Mouse (Mus musculus) testis, adult 2 months (tissue): ENCODE measurements around the gene F12. TPM values are rescaled to one million over a fixed set of nuclear protein-coding genes. Genes with fewer than 3 reads are reported as not detected.
A peak's percentile ranks its signal among the peaks of the same experiment; 100 is the strongest.

Experiments used
- H3K27ac ChIP-seq: fragments of 200-500 bp; 2 replicates; pipeline ENCODE4 v1.5.1; 2012; ENCODE audit warnings: low read depth, low read length; ENCODE audit not compliant: control insufficient read depth, insufficient read depth
- H3K27me3 ChIP-seq: fragments of 200-500 bp; 2 replicates; pipeline ENCODE4 v1.6.1; 2012; ENCODE audit warnings: mild to moderate bottlenecking, low read length, moderate library complexity; ENCODE audit not compliant: control insufficient read depth, insufficient read depth
- H3K36me3 ChIP-seq: fragments of 200-500 bp; 2 replicates; pipeline ENCODE4 v1.6.1; 2012; ENCODE audit warnings: mild to moderate bottlenecking, low read length; ENCODE audit not compliant: control insufficient read depth, insufficient read depth
- H3K4me1 ChIP-seq: fragments of 200-500 bp; 2 replicates; pipeline ENCODE4 v1.6.1; 2012; ENCODE audit warnings: low read length; ENCODE audit not compliant: control insufficient read depth, insufficient read depth
- H3K4me3 ChIP-seq: fragments of 200-500 bp; 2 replicates; pipeline ENCODE4 v1.5.1; 2012; ENCODE audit warnings: low read depth, mild to moderate bottlenecking, low read length, moderate library complexity, mixed read lengths; ENCODE audit not compliant: control insufficient read depth
- CTCF ChIP-seq: fragments of 200-500 bp; IDR thresholded peaks from 2 replicates; pipeline ENCODE4 v1.5.1; 2012; ENCODE audit warnings: low read depth, mild to moderate bottlenecking, inconsistent platforms, low read length, moderate library complexity; ENCODE audit not compliant: control insufficient read depth, insufficient read depth, insufficient replicate concordance
- POLR2A ChIP-seq: fragments of 200-500 bp; IDR thresholded peaks from 2 replicates; pipeline ENCODE4 v1.6.1; 2012; ENCODE audit warnings: low read depth, mild to moderate bottlenecking, inconsistent platforms, low read length, moderate library complexity; ENCODE audit not compliant: control insufficient read depth
- polyA plus RNA-seq: library from polyadenylated mRNA; depleted of rRNA; stranded (reverse); fragments of >200 nt; gene quantifications from 2 replicates; pipeline ENCODE4 v1.2.3, GENCODE M21; 2012

The F12 gene
- polyA plus RNA-seq, 1 experiment = 3.0 TPM

DNA sequence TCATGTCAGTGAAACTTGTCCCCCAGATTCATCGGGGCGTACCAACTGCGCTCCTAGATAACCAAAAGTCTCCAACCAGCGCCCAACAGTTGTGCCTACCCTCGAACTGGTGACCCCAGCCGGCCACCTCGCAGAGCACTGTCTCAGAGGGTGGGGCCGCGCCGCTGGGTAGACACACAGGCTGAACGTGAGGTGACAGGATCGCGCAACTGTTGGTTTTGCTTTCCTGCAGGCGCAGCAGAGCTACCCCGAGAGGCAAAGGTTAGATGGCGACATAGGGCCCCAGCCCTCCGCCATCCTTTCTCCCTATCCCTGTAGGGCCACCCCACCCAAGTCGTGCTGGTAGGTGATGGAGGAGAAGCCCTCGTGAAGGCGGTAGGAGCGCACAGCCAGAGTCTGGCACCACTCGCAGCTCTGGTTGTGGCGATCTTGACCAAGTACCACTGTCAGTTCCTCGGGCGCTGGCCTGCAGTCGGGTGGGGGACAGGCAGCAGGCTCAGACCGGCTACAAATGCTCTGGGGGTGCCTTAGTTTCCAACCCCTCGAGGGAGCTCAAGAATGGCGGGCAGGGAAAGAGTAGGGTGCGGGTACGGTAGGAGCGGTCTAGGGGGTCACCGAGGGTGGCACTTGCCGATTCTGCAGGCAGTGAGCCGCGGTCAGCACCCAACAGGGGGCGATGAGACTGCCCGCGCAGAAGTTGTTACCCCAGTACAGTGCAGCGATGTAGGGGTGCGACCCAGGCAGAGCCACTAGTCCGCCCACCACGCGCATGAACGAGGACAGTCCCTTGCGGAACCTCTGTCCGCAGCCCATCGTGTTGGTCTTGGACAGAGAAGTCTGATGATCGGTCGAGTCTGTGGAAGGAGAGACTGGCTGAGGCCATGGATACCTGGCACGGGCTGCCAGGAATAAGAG lies 6.3 kb downstream of the F12 start:
- TF ChIP-seq POLR2A (no peak), CTCF (no peak)
- no peaks in the 10 kb centered on the region for H3K36me3 ChIP-seq
- peaks cover 17% of the 10 kb centered on the region for H3K4me1 ChIP-seq
- no peak overlapping the region for H3K27ac ChIP-seq
- H3K4me3 ChIP-seq = peak overlapping the region; percentile 77
- no peaks in the 10 kb centered on the region; the same call in 1 of the 2 replicates for H3K27me3 ChIP-seq

DNA sequence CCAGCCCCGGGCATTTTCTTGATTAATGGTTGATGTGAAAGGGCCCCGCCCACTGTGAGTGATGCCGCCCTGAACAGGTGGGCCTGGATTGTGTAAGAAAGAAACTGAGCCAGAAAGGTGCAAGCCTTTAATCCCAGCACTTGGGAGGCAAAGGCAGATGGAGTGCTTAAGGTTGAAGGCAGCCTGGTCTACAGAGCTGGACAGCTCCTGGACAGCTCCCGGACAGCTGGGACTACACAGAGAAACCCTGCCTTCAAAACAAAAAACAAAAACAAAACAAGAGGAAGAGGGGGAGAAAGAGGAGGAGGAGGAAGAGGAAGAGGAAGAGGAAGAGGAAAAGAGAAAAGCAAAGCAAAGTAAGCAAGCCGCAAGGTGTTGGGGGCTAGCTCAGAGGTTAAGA lies 7.5 kb downstream of the F12 start:
- Histone ChIP-seq H3K27ac (no peak overlapping the region), H3K4me1 (peaks cover 20% of the 10 kb centered on the region), H3K27me3 (no peaks in the 10 kb centered on the region; the same call in 1 of the 2 replicates), H3K36me3 (no peaks in the 10 kb centered on the region), H3K4me3 (peak overlapping the region; percentile 59)
- TF ChIP-seq CTCF (no peak), POLR2A (no peak)

DNA sequence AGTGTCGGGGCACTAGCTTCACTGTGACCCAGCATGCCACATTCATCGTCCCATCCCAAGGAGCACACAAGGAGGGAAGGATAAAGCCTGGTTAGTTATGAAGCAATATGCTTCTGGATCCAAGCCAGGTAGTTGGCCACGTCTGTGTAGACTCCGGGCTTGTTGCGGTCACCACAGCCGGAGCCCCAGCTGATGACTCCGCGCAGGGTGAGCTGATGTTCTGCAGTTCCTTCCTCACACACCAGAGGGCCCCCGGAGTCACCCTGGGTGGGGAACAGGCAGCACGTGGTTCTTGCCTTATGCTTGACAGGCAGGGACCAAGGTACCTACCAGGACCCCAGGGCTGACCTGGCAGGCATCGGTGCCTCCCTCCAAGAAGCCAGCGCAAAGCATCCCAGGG lies 8.6 kb downstream of the F12 start:
- no peaks in the 10 kb centered on the region; the same call in 1 of the 2 replicates for H3K27me3 ChIP-seq
- no peaks in the 10 kb centered on the region for H3K36me3 ChIP-seq
- H3K4me3 ChIP-seq = peak overlapping the region; percentile 30
- peak; percentile 66; the same call in 1 of the 2 replicates for TF ChIP-seq CTCF
- no peak for TF ChIP-seq POLR2A
- peaks cover 20% of the 10 kb centered on the region for H3K4me1 ChIP-seq
- H3K27ac ChIP-seq = no peak overlapping the region

DNA sequence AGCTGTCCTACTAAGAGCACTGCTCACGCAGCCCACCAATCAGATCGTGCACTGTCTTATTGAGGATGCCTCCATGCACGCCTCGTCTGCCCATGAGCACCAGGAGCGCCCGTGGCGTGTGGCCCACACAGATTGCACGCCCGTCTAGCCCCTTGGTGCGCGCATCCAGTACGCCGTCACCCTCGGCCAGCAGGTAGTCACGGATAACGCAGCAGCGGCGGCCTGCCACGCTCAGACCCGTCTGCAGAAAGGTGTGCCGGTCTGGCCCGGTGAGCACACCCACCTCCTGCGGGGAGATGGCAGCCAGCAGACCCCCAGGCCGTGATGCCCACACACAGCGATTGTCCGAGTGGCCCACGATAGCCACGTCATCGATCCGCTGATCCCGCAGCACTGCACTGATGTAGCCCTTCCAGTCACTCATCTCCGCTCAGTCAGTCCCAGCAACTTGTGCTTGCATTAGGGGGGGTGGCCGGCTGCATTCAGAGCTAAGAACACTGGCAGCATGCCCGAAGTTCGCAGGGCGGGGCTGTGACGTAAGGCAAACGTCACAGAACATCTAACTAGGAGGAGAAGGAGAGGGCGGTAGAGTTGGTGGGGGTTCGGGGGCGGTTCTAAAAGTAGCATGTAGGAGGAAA lies 11.7 kb downstream of the F12 start, which contains the start of gene Pfn3:
Gene Pfn3, minus strand, starts transcription at position 490 of the 638 bp plus-strand sequence.
- no peaks in the 10 kb centered on the region for H3K27me3 ChIP-seq
- no peak within 1 kb of the TSS for H3K27ac ChIP-seq
- H3K36me3 ChIP-seq = no peaks in the 10 kb centered on the region
- peaks cover 8% of the 10 kb centered on the region for H3K4me1 ChIP-seq
- peak within 1 kb of the TSS; percentile 80 for H3K4me3 ChIP-seq
- no peak for TF ChIP-seq CTCF
- TF ChIP-seq POLR2A = peak; percentile 51; the same call in 1 of the 2 replicates

DNA sequence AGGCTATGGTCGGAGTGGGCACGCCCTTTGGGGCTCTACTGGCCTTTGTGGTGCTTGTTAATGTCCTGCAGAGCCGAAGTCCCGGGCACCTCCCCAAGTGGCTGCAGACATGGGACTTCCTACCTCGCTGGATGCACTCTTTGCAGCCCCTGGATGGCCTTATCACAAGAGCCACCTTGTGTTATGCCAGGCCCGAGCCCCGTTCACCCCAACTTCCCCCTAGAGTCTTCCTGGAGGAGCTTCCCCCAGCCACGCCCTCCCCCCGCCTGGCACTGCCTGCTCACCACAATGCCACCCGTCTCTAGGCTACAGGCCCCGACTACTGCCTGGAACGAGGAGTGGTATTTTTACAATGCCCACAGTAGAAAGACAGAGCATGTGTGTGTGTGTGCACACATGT lies 13.3 kb downstream of the F12 start:
- peak overlapping the region; percentile 49 for H3K4me3 ChIP-seq
- no peaks in the 10 kb centered on the region for H3K27me3 ChIP-seq
- no peak overlapping the region for H3K27ac ChIP-seq
- no peaks in the 10 kb centered on the region for H3K36me3 ChIP-seq
- peaks cover 6% of the 10 kb centered on the region for H3K4me1 ChIP-seq
- TF ChIP-seq POLR2A = no peak
- TF ChIP-seq CTCF = no peak

DNA sequence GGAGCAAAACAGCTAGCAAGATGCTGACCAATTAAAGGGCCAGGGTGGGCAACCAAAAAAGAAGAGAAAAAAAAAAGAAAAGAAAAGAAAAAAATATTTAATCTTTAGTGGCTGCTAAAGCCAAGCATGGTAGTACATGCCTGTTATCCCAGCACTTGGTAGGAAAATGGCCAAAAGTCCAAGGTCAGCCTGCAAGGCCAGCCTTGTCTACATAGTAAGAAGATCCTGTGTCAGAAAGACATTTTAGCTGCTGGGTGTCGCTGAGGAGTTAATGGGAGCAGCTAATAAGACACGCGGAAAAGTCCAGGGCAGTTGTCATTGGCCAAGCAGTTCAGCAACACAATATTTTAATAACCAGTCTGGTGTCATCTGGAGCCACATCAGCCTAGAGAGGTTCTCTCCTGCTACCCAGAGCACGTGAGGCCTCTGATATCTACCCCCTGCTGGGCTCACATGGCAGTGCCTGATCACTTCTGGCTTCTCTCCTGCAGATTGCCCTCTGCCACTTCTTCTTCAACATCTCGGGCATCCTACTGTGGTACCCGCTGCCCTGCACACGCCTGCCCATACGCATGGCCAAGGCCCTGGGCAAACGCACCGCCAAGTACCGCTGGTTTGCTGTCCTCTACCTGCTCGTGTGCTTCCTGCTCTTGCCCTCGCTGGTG lies 13.8 kb downstream of the F12 start:
- Histone ChIP-seq H3K27ac (no peak overlapping the region), H3K4me1 (peaks cover 4% of the 10 kb centered on the region), H3K4me3 (peak overlapping the region; percentile 15), H3K27me3 (no peaks in the 10 kb centered on the region), H3K36me3 (no peaks in the 10 kb centered on the region)
- TF ChIP-seq POLR2A = no peak
- no peak for TF ChIP-seq CTCF

DNA sequence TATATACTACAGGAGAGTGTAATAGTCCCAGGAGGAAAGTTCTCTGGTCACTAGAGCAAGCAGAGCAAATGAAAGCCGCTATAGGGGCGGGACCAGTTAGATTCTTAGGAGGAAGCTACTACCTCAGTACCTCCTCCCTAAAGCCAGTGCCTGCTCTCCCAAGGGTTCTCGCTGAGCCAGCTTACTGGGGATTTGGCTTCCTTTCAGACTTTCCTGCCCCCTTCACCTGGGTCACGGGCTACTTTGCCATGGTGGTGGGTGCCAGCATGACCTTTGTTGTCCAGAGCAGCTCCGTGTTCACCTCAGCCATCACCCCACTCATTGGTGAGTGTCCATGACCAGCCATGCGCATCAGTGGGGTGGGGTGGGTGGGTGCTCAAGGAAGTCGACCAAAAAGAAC lies 14.8 kb downstream of the F12 start:
- Histone ChIP-seq H3K4me3 (no peak overlapping the region), H3K27me3 (no peaks in the 10 kb centered on the region), H3K4me1 (peaks cover 4% of the 10 kb centered on the region; the same call in 1 of the 2 replicates), H3K36me3 (no peaks in the 10 kb centered on the region), H3K27ac (no peak overlapping the region)
- TF ChIP-seq CTCF = no peak
- TF ChIP-seq POLR2A = no peak
